Mouse (Mus musculus) heart, embryonic 16.5 days (tissue): ENCODE data around the gene Cuedc1. TPM values are rescaled to one million over a fixed set of nuclear protein-coding genes. Genes with fewer than 3 reads are reported as not detected.

ENCODE experiments used
- ATAC-seq: fragments of 200-750 bp; cut with Nextera tagmentation; replicated peaks from 2 replicates; pipeline ENCODE4 v1.8.0; 2017; ENCODE audit warnings: moderate number of reproducible peaks; ENCODE audit not compliant: insufficient read depth, low FRiP score; ENCODE audit errors: extremely low read depth
- H3K27ac ChIP-seq: fragments of 300-500 bp; sonication (generic); 2 replicates; pipeline ENCODE4 v1.5.1; 2014; ENCODE audit warnings: mild to moderate bottlenecking, low read length, control low read depth, moderate library complexity
- H3K27me3 ChIP-seq: fragments of 300-500 bp; sonication (generic); 2 replicates; pipeline ENCODE4 v1.6.1; 2014; ENCODE audit warnings: low read length, mixed read lengths; ENCODE audit not compliant: control insufficient read depth, insufficient read depth
- H3K36me3 ChIP-seq: fragments of 300-500 bp; sonication (generic); 2 replicates; pipeline ENCODE4 v1.6.1; 2014; ENCODE audit not compliant: control insufficient read depth, insufficient read depth
- H3K4me1 ChIP-seq: fragments of 300-500 bp; sonication (generic); 2 replicates; pipeline ENCODE4 v1.6.1; 2014; ENCODE audit warnings: low read length, mixed read lengths; ENCODE audit not compliant: control insufficient read depth, insufficient read depth
- H3K4me2 ChIP-seq: fragments of 300-500 bp; sonication (generic); 2 replicates; pipeline ENCODE4 v1.6.1; 2014; ENCODE audit warnings: low read depth, mild to moderate bottlenecking, control low read depth, low read length
- H3K4me3 ChIP-seq: fragments of 300-500 bp; sonication (generic); 2 replicates; pipeline ENCODE4 v1.5.1; 2014; ENCODE audit warnings: mild to moderate bottlenecking, control low read depth, low read length
- H3K9ac ChIP-seq: fragments of 300-500 bp; sonication (generic); 2 replicates; pipeline ENCODE4 v1.6.1; 2014; ENCODE audit warnings: low read length, control low read depth
- H3K9me3 ChIP-seq: fragments of 300-500 bp; sonication (generic); replicated peaks from 2 replicates; pipeline ENCODE4 v1.6.1; 2016; ENCODE audit warnings: low read length; ENCODE audit not compliant: control insufficient read depth
- WGBS: fragments of 180-500 bp; shearing (Covaris S2); extraction: QIAGEN DNeasy Blood & Tissue Kit; methylation state at CpG from one replicate; pipeline ENCODE4 v1.1.7; 2014; 5-methylcytosine and 5-hydroxymethylcytosine counted together
- polyA plus RNA-seq: library from polyadenylated mRNA; unstranded; fragments of >200 nt; fragmentation: Nextera tagmentation; extraction: Ambion mirVana; gene quantifications from 2 replicates; pipeline ENCODE4 v1.2.1, GENCODE M21; 2015

Cuedc1 gene
- polyA plus RNA-seq, 1 experiment from 2014 or later, result 15.2 TPM

- no peak for ATAC-seq
- Histone ChIP-seq H3K27ac (peak overlapping the region; percentile 39; the same call in 1 of the 2 replicates), H3K9ac (0 out of 2 replicates have a peak overlapping the region, but pooled peaks have one; percentile 11), H3K4me1 (peaks cover 12% of the 10 kb centered on the region), H3K9me3 (no peaks in the 10 kb centered on the region), H3K27me3 (no peaks in the 10 kb centered on the region), H3K36me3 (no peaks in the 10 kb centered on the region), H3K4me3 (peak overlapping the region; percentile 12; the same call in 1 of the 2 replicates), H3K4me2 (peak overlapping the region; percentile 48)
- WGBS, result 26% methylated on average over 23 of the region's 23 CpGs
These were observed 137.7 kb downstream of the Cuedc1 start for GRCm38 (mm10) chr11:88235221-88236203.

GRCm38 (mm10) chr11:88240275-88240674 is 142.4 kb downstream of the Cuedc1 start:
- WGBS, result 90% methylated on average over 10 of the region's 10 CpGs
- no peaks in the 10 kb centered on the region for H3K27me3 ChIP-seq
- no peaks in the 10 kb centered on the region for H3K9me3 ChIP-seq
- no peak overlapping the region for H3K27ac ChIP-seq
- H3K4me2 ChIP-seq, result no peak overlapping the region
- ATAC-seq, result no peak
- H3K4me3 ChIP-seq, result no peak overlapping the region
- H3K9ac ChIP-seq, result no peak overlapping the region
- H3K4me1 ChIP-seq, result peaks cover 9% of the 10 kb centered on the region
- H3K36me3 ChIP-seq, result no peaks in the 10 kb centered on the region

- WGBS, result 41% methylated on average over 10 of the region's 10 CpGs
- no peak for ATAC-seq
- Histone ChIP-seq H3K27me3 (no peaks in the 10 kb centered on the region), H3K4me3 (no peak overlapping the region), H3K9me3 (no peaks in the 10 kb centered on the region), H3K9ac (no peak overlapping the region), H3K4me1 (peaks cover 4% of the 10 kb centered on the region), H3K36me3 (no peaks in the 10 kb centered on the region), H3K27ac (no peak overlapping the region), H3K4me2 (no peak overlapping the region)
These were observed 143.0 kb downstream of the Cuedc1 start for GRCm38 (mm10) chr11:88240736-88241353.

- Histone ChIP-seq H3K4me1 (peaks cover 4% of the 10 kb centered on the region), H3K9ac (no peak overlapping the region), H3K9me3 (no peaks in the 10 kb centered on the region), H3K27ac (no peak overlapping the region), H3K27me3 (no peaks in the 10 kb centered on the region), H3K4me3 (no peak overlapping the region), H3K4me2 (no peak overlapping the region), H3K36me3 (no peaks in the 10 kb centered on the region)
- no peak for ATAC-seq
- 59% methylated on average over 12 of the region's 12 CpGs for WGBS
These were observed 143.8 kb downstream of the Cuedc1 start for GRCm38 (mm10) chr11:88241468-88242301.

Other genes with a start within 250 kb of the Cuedc1 start
- gene Mks1, start 244.8 kb upstream of the Cuedc1 start, polyA plus RNA-seq, result 7.3 and 7.7 TPM in 2 replicates
- 0.30 and 0.45 TPM in 2 replicates for gene Epx, start 222.5 kb upstream of the Cuedc1 start, polyA plus RNA-seq
- not detected in 2 replicates for gene Olfr462, start 205.8 kb upstream of the Cuedc1 start, polyA plus RNA-seq
- not detected in 2 replicates for gene Olfr463, start 200.7 kb upstream of the Cuedc1 start, polyA plus RNA-seq
- gene Olfr464, start 177.1 kb upstream of the Cuedc1 start, polyA plus RNA-seq, result not detected in 2 replicates
- gene Dynll2, start 110.5 kb upstream of the Cuedc1 start, polyA plus RNA-seq, result 23.5 and 25.6 TPM in 2 replicates
- 158 and 185 TPM in 2 replicates for gene Srsf1, start 50.7 kb upstream of the Cuedc1 start, polyA plus RNA-seq
- 22.3 and 24.3 TPM in 2 replicates for gene Vezf1, start 29.8 kb upstream of the Cuedc1 start, polyA plus RNA-seq
- 97.6 and 105 TPM in 2 replicates for gene Mrps23, start 106.3 kb downstream of the Cuedc1 start, polyA plus RNA-seq
- gene Ccdc182, start 196.0 kb downstream of the Cuedc1 start, polyA plus RNA-seq, result not detected in 2 replicates